Mouse (Mus musculus): Measurements from ENCODE around the gene Npepl1. TPM values are rescaled to one million over a fixed set of nuclear protein-coding genes. Genes with fewer than 3 reads are reported as not detected.

Npepl1 gene
- polyA plus RNA-seq, 1 experiment, result 85.7 TPM

DNA sequence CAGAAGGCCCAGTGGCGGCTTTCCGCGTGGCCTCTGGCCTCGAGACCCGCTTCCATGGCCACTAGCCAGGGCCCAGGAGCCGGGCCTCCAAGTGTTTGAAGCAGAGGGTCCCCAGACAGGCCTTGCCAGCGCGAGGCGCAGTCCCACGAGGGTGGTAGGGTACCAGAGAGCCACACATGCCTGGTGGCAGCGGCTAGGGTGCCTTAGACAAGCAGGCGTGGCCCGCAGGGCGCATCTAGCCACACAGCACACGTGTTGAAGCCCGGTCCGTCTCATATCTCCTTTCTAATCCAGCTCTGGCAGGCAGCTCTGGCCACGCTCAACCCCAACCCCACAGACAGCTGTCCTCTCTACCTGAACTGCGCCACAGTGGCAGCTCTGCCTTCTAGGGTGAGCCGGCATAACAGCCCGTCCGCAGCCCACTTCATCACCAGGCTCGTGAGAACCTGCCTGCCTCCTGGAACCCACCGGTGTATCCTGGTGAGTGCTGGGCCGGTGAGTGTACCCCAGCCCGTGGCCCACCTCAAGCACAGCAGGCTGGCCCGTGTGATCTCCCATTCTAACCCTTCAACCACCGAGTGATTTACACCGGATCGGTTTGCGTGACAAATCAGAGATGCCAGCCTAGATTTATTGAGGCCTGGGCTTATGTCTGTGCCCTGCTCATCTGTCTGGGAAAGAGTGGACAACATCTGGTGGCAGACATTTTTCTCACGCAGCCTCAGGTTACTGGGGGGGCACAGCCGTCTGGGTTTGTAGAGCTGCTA, 817 bp downstream of the Npepl1 start:
- no peak for DNase-seq (ENCODE audit: low read depth)

GRCm38 (mm10) chr2:174112931-174113330, 2.8 kb downstream of the Npepl1 start:
- no peak for DNase-seq (ENCODE audit: low read depth)

GRCm38 (mm10) chr2:174114148-174114864, 4.2 kb downstream of the Npepl1 start:
- DNase-seq (ENCODE audit: low read depth), result no peak

DNA sequence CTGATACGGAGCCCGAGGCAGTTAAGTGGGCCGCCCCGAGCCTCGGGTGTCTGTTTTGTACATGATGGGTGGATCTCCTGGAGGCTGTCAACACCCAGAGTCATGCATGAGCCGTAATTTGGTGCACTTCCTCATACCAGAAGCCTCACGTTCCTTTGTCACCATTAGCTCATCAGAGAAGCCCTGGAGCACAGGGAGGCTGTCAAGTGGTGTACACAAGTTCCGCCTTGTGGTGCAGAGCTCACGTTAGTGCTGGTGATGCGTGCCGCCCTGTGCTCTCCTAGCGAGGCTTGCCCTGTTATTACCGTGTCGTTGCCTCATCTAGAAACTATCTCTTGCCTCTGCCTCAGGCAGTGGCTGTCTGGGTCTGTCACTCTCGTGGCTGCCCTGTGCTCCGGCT, 6.8 kb downstream of the Npepl1 start:
- DNase-seq (ENCODE audit: low read depth), result no peak

- no peak for DNase-seq (ENCODE audit: low read depth)
Measured at GRCm38 (mm10) chr2:174118141-174118540, 8.0 kb downstream of the Npepl1 start.

GRCm38 (mm10) chr2:174119259-174119658, 9.1 kb downstream of the Npepl1 start:
- DNase-seq (ENCODE audit: low read depth), result no peak

GRCm38 (mm10) chr2:174120631-174121030, 10.5 kb downstream of the Npepl1 start:
- DNase-seq (ENCODE audit: low read depth), result no peak

GRCm38 (mm10) chr2:174121411-174121947, 11.3 kb downstream of the Npepl1 start:
- no peak for DNase-seq (ENCODE audit: low read depth)

DNA sequence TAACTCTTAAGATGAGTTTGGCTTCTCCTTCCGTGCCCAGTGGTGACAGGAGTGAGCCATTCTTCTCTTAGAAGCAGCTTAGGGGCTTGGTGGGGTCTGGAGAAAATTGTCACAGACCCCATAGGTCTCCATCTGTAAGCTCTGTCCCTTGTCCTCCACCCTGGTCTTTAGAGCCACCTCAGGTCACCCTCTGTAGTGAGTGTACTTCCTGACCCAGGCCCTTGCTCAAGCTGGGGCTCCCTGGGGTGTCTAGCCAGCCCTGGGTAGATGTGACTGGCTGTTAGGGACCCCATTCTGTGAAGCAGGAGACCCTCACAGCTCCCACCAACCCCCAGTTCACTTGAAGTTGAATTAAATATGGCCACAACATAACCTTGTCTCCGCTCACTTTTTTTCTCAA, 12.2 kb downstream of the Npepl1 start:
- DNase-seq (ENCODE audit: low read depth), result no peak

- no peak for DNase-seq (ENCODE audit: low read depth)
Measured at GRCm38 (mm10) chr2:174123731-174124130, 13.6 kb downstream of the Npepl1 start.

DNA sequence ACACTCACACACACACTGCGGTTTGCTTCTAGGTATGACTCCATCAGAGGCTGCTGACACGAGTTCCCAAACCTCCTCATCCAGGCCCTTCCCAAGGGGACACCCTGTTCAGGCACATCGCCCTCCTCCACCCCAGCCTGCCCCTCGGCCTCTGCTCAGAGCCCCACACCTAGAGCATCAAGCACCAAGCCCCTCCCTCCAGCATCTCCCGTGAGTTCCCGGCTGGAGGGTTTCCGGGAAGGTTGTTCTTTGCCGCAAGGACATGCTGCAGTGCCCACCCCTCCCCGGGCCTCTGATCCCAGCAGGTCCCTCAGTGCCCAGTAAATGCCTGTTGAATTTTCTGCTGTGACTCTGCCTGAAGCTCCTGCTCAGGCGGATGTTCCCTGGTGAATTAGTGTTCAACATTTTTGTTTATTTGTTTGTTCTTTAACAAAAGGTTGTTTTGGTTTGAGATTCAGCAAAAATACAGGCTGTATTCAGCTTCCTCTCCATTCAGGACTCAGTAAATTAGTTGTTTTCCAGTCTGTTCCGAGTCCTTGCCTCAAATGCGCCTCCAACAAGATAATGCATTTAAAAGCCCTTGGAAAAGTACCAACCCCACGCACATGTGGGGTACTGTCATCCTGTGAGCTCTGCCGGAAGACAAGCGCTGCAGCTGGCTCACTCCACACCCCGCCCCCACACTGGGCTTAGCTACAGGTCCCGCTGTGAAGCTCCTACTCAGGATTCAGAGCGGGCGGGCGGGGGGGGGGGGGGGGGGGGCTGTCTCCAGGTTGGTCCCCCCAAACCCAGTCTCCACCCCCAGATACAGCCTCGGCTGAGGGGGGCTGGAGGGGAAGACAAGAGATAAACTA, 16.6 kb downstream of the Npepl1 start:
- no peak for DNase-seq (ENCODE audit: low read depth)

- no peak for DNase-seq (ENCODE audit: low read depth)
Measured at GRCm38 (mm10) chr2:174127376-174127713, 17.2 kb downstream of the Npepl1 start.

- DNase-seq (ENCODE audit: low read depth), result no peak
Measured at GRCm38 (mm10) chr2:174128926-174129325, 18.8 kb downstream of the Npepl1 start.

DNA sequence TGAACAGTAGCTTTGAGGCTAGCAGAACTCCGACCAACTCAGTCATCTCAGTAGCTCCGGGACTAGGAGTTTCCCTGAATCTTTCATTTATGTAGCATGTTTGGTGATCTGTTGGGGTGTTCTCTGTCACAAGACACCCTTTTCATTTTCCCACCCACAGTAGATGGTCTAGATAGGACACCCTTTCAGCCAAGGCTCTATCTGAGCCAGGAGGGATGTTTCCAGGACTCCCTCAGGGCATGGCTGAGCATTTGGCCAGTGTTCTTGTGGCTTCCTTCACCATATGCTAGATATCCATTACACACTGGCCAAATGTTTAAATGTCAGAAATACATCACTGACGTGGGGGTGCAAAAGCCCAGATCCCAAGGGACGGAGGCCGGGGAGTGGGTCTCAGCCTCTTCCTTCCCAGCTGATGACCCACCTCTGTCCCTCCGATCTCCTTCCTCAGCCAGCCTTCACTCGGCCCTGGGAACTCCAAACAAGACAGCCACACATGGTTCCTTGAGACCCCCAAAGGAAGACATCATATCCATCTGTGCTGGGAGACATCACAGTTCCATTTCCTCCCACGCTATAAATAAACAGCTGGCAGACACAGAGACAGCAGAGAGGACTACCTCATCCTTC, 20.4 kb downstream of the Npepl1 start:
- no peak for DNase-seq (ENCODE audit: low read depth)

- DNase-seq (ENCODE audit: low read depth), result no peak
Measured at GRCm38 (mm10) chr2:174132413-174132969, 22.3 kb downstream of the Npepl1 start.

DNA sequence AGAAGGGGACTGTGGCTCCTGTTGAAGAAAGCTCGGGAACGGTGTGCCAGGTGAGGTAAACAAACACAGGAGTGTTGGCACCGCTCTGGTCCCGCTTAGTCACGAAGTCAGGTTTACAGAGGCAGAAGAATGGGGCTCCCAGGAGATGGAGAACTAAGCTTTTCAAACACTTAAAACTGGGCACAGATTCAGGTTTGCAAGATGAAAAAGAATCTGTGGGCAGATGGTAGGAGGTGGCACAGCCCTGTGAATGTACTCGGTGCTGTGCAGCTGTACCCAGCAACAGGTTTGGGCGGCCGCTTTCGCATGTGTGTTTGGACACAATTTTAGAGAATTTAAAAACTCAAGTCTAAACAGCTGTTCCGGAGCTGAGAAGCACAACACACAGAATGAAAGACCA, 48.9 kb downstream of the Npepl1 start:
- no peak for DNase-seq (ENCODE audit: low read depth)

DNA sequence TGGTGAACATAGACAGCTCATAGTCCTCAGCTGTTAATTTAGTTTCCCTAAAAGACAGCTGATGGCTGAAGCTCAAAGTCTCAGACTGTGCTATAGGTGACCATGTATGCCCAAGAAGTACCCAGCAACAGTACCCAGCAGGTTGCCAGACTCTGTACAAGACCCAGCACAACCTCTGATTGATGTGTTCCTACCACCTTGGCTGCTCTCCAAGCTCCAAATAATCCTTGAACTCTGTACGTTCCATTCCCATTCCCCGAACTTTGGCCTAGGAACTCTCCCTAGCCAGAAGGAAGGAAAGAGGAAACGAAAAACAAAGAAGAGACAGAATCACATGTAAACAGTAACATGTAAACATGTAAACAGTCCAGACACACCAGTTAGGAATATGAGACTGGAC, 50.3 kb downstream of the Npepl1 start:
- DNase-seq (ENCODE audit: low read depth), result no peak

Measured in gonadal fat pad, adult 2 months (tissue).